Mouse (Mus musculus): ENCODE data around the gene Gja6.

DNA sequence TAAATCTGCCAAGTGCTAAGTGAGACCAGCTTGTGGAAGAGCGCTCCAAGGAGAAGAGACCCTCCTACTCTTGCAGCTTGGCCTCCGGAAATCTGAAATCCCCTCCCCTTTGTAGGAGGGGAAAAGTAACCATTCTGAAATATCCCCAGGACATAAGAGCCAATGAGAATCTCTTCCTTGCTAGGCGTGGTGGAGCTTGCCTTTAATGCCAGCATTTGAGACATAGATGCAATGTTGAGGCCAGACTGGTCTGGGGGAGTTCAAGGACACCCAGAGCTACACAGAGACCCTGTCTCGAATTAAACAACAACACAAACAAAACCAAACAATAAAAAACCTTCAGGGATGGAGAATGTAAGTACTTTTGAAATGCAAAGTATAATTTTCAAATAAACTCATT is at the start of gene Gja6:
- TF ChIP-seq POLR2A (IDR thresholded peaks at IDR 0.05; ENCODE audit: control insufficient read depth, low read depth, low read length) (no peak), CTCF (IDR thresholded peaks at IDR 0.05; ENCODE audit: control insufficient read depth, insufficient read depth, insufficient replicate concordance, low read depth, low read length) (no peak)

All from testis, adult 2 months (tissue).